Mouse (Mus musculus) lung, postnatal 0 days (tissue): ENCODE results near the gene Btbd35f19. TPM values are rescaled to one million over a fixed set of nuclear protein-coding genes. Genes with fewer than 3 reads are reported as not detected.
"Not testable (repeated sequence)": the region's sequence is repeated elsewhere in the genome, so short reads cannot be mapped to it uniquely, and the experiment has no call there.

Experiments
- ATAC-seq: fragments of 200-750 bp; cut with Nextera tagmentation; 2 replicates; pipeline ENCODE4 v1.8.0; 2017; ENCODE audit warnings: moderate library complexity
- DNase-seq: peaks from one replicate; pipeline ENCODE4 v3.0.0-alpha.2; 2016; ENCODE audit warnings: low spot score
- H3K27ac ChIP-seq: fragments of 300-500 bp; sonication (generic); 2 replicates; pipeline ENCODE4 v1.5.1; 2014; ENCODE audit warnings: antibody characterized with exemption, mild to moderate bottlenecking, low read length, mixed read lengths
- H3K27me3 ChIP-seq: fragments of 300-500 bp; sonication (generic); replicated peaks from 2 replicates; pipeline ENCODE4 v1.6.1; 2014; ENCODE audit warnings: low read length, mixed read lengths; ENCODE audit not compliant: insufficient read depth
- H3K36me3 ChIP-seq: fragments of 300-500 bp; sonication (generic); 2 replicates; pipeline ENCODE4 v1.6.1; 2014; ENCODE audit warnings: low read length, mixed read lengths; ENCODE audit not compliant: insufficient read depth
- H3K4me1 ChIP-seq: fragments of 300-500 bp; sonication (generic); 2 replicates; pipeline ENCODE4 v1.6.1; 2014; ENCODE audit warnings: antibody characterized with exemption, low read depth, low read length, mixed read lengths; ENCODE audit not compliant: insufficient read depth
- H3K4me2 ChIP-seq: fragments of 300-500 bp; sonication (generic); replicated peaks from 2 replicates; pipeline ENCODE4 v1.6.1; 2014; ENCODE audit warnings: low read depth, mild to moderate bottlenecking, low read length, moderate library complexity, mixed read lengths
- H3K4me3 ChIP-seq: fragments of 300-500 bp; sonication (generic); 2 replicates; pipeline ENCODE4 v1.5.1; 2014; ENCODE audit warnings: low read depth, low read length
- H3K9ac ChIP-seq: fragments of 300-500 bp; sonication (generic); replicated peaks from 2 replicates; pipeline ENCODE4 v1.6.1; 2014; ENCODE audit warnings: low read depth, mild to moderate bottlenecking
- H3K9me3 ChIP-seq: fragments of 300-500 bp; sonication (generic); 2 replicates; pipeline ENCODE4 v1.6.1; 2016; ENCODE audit warnings: low read length, mixed read lengths
- WGBS: fragments of 180-500 bp; shearing (Covaris S2); extraction: QIAGEN DNeasy Blood & Tissue Kit; methylation state at CpG from one replicate; pipeline ENCODE4 v1.1.7; 2014; 5-methylcytosine and 5-hydroxymethylcytosine counted together
- polyA plus RNA-seq: library from polyadenylated mRNA; unstranded; fragments of >200 nt; fragmentation: Nextera tagmentation; extraction: Ambion mirVana; gene quantifications from 2 replicates; pipeline ENCODE4 v1.2.1, GENCODE M21; 2015

Gene Btbd35f19
- not detected in 2 replicates for polyA plus RNA-seq

- H3K4me3 ChIP-seq, ATAC-seq, DNase-seq, H3K9me3 ChIP-seq, H3K4me2 ChIP-seq, H3K27ac ChIP-seq, H3K9ac ChIP-seq, H3K27me3 ChIP-seq, H3K4me1 ChIP-seq, H3K36me3 ChIP-seq: not testable (repeated sequence)
- no CpG with 5 or more reads among the region's 4 CpGs for WGBS
Observed at GRCm38 (mm10) chrX:31383818-31384217, at the start of gene Btbd35f19. Gene Btbd35f19 (minus strand): TSS chrX:31383918.

- 72% methylated on average over 2 of the region's 4 CpGs for WGBS
Observed at GRCm38 (mm10) chrX:31341924-31342323, 41.8 kb downstream of the Btbd35f19 start.

DNA sequence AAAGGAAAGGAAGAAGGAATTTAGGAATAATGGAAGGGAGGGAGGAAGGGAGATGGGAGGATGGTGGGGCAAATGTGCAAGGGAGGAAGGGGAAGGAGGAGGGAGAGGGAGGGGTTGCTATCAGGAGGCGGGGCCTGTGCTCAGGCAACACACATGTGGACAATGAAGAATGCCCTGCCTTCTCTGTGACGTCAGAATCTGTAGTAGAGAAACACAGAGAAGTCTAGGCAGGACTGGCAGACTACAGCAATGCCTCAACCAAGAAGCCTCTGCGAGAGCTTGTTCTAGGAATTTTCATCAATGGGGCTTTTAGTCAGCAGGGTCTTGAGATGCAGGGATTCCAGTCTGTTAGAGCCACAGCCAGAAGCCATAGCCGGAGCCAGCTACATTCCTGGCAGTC, 47.6 kb downstream of the Btbd35f19 start, which contains the start of gene Btbd35f26:
Gene Btbd35f26, plus strand, starts transcription at position 301 of the 400 bp plus-strand sequence.
- H3K9ac ChIP-seq, H3K9me3 ChIP-seq, DNase-seq, H3K4me2 ChIP-seq, H3K36me3 ChIP-seq, H3K4me1 ChIP-seq, H3K27me3 ChIP-seq, H3K4me3 ChIP-seq, H3K27ac ChIP-seq, ATAC-seq: not testable (repeated sequence)
- no CpG with 5 or more reads among the region's 4 CpGs for whole genome bisulfite sequencing

More at GRCm38 (mm10) chrX:31341924-31342323, 41.8 kb downstream of the Btbd35f19 start:
- not testable (repeated sequence) for H3K9ac ChIP-seq, H3K4me3 ChIP-seq, H3K9me3 ChIP-seq, H3K4me1 ChIP-seq, DNase-seq, H3K27me3 ChIP-seq, H3K36me3 ChIP-seq, H3K27ac ChIP-seq, ATAC-seq, H3K4me2 ChIP-seq

Other genes with a start within 250 kb of the Btbd35f19 start
- gene Spin2f, start 130.0 kb downstream of the Btbd35f19 start, polyA plus RNA-seq: not detected in 2 replicates
- not detected in 2 replicates for gene Btbd35f26, start 47.5 kb downstream of the Btbd35f19 start, polyA plus RNA-seq
- gene Gm21883, start 190.4 kb upstream of the Btbd35f19 start, polyA plus RNA-seq: not detected in 2 replicates
- gene Spin2e, start 235.0 kb upstream of the Btbd35f19 start, polyA plus RNA-seq: not detected in 2 replicates